Mouse (Mus musculus): ENCODE results near the gene Cnep1r1.

DNA sequence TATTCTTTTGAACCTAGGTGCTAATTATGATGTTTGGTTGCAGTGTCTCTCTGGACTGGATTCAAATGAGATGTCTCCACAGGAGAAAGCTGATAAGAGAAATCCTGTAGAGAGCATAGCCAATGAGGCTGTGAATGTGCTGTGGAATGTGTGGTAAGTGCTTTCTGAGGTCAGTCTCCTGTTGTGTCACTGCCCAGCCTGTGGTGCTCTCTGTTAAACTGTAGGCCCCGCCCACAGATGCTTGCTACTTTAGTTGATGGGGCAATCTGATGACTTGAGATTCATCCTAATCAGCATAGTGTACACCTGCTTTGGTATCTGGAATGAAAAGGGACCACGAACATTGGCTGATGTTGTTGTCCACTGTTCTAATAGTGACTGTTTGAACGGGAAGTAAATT, 23.1 kb downstream of the Cnep1r1 start:
- TF ChIP-seq CTCF (IDR thresholded peaks at IDR 0.05; ENCODE audit: borderline replicate concordance, extremely low read depth, insufficient read depth, insufficient read length), result no peak
- no peak for TF ChIP-seq POLR2A (IDR thresholded peaks at IDR 0.05; ENCODE audit: borderline replicate concordance, extremely low read depth, insufficient read depth, insufficient read length, poor library complexity, severe bottlenecking)

Measured in brain, embryonic 14.5 days (tissue).